Mouse (Mus musculus) ES-E14 (cell line): ENCODE measurements at regions not wholly inside any gene's neighbourhood (a gene's known extent, or its start where the extent isn't known, plus 50 kb on each side); places are given as distances from the start of the nearest gene placed in this dataset.

ENCODE experiments used
- DNase-seq: peaks from one replicate; pipeline ENCODE4 v3.0.0-alpha.2; 2013; ENCODE audit warnings: low read depth, low spot score
- H3K27ac ChIP-seq: 2 replicates; pipeline ENCODE4 v1.5.1; 2012; ENCODE audit warnings: low read depth, mild to moderate bottlenecking, low read length, moderate library complexity, mixed read lengths; ENCODE audit not compliant: poor library complexity, insufficient read depth, severe bottlenecking
- H3K36me3 ChIP-seq: 2 replicates; pipeline ENCODE4 v1.6.1; 2012; ENCODE audit warnings: mild to moderate bottlenecking, low read length, moderate library complexity, mixed read lengths; ENCODE audit not compliant: control insufficient read depth, poor library complexity, insufficient read depth, severe bottlenecking
- H3K4me1 ChIP-seq, 2 experiments: fragments of 150-350 bp in 1 of 2; sonication (generic) in 1 of 2; 2 replicates each; pipeline ENCODE4 v1.6.1; 2012; ENCODE audit warnings: low read length in 2 of 2, mild to moderate bottlenecking in 1 of 2, mixed read lengths in 1 of 2; ENCODE audit not compliant: control insufficient read depth in 2 of 2, insufficient read depth in 2 of 2, poor library complexity in 1 of 2
- H3K4me3 ChIP-seq, 2 experiments: fragments of 150-350 bp in 1 of 2; sonication (generic) in 1 of 2; 2 replicates each; pipeline ENCODE4 v1.5.1; 2012; ENCODE audit warnings: low read length in 2 of 2, low read depth in 1 of 2, mild to moderate bottlenecking in 1 of 2, mixed read lengths in 1 of 2; ENCODE audit not compliant: insufficient read depth in 1 of 2, poor library complexity in 1 of 2, severe bottlenecking in 1 of 2
- H3K9ac ChIP-seq: 2 replicates; pipeline ENCODE4 v1.6.1; 2012; ENCODE audit warnings: low read depth, mild to moderate bottlenecking, low read length, mixed read lengths; ENCODE audit not compliant: poor library complexity, insufficient read depth, severe bottlenecking
- H3K9me3 ChIP-seq: fragments of 150-350 bp; sonication (generic); 2 replicates; pipeline ENCODE4 v1.6.1; 2012; ENCODE audit warnings: low read depth, mild to moderate bottlenecking, low read length; ENCODE audit not compliant: control insufficient read depth, insufficient read depth
- CHD2 ChIP-seq: IDR thresholded peaks from 2 replicates; pipeline ENCODE4 v1.6.1; 2014; ENCODE audit warnings: mild to moderate bottlenecking, low read depth, low read length, inconsistent platforms
- HCFC1 ChIP-seq: IDR thresholded peaks from 2 replicates; pipeline ENCODE4 v1.6.1; 2012; ENCODE audit warnings: low read length, inconsistent platforms, borderline replicate concordance; ENCODE audit not compliant: insufficient read depth
- MAFK ChIP-seq: IDR thresholded peaks from 2 replicates; pipeline ENCODE4 v1.6.1; 2014; ENCODE audit warnings: mild to moderate bottlenecking, low read depth, low read length, inconsistent platforms; ENCODE audit not compliant: insufficient read depth
- ZC3H11A ChIP-seq: IDR thresholded peaks from 2 replicates; pipeline ENCODE4 v1.6.1; 2012; ENCODE audit warnings: low read depth, mild to moderate bottlenecking, inconsistent platforms, low read length, borderline replicate concordance
- ZNF384 ChIP-seq: IDR thresholded peaks from 2 replicates; pipeline ENCODE4 v1.6.1; 2012; ENCODE audit warnings: low read depth, low read length, inconsistent platforms
- in situ Hi-C, 2 experiments: fragments of 600-800 bp; cut with MboI; formaldehyde crosslinking; loops; one replicate each; pipeline ENCODE4 v1.15.1; 2025; ENCODE audit warnings: low sequenced_read_pairs in 2 of 2, inconsistent platforms in 1 of 2; ENCODE audit not compliant: unreplicated experiment in 2 of 2

DNA sequence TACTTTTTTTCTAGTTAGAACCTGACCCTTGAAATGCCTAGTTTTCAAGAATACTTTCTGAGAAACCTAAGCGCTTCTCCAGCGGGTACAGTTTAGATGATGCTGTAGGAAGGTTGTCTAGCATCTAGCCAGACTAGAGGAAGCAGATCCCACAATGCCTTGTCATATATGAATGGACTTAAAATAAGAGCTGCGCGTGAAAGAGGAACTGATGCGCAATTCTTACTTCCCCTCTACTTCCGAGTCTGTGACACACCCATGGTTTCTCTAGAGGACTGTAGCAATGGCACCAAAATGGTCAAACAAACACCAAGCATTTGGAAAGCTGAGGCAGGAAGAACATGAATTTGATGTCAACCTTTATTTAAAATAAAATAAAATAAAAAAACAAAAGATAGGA, 167.6 kb upstream of the Tyw5 start:
- no peak for DNase-seq
- no peaks in the 10 kb centered on the region for H3K4me1 ChIP-seq
- H3K9me3 ChIP-seq, result no peaks in the 10 kb centered on the region
- H3K9ac ChIP-seq, result no peak overlapping the region
- H3K36me3 ChIP-seq, result no peaks in the 10 kb centered on the region
- no peak for TF ChIP-seq HCFC1
- no peak for TF ChIP-seq ZNF384
- TF ChIP-seq CHD2, result no peak
- TF ChIP-seq MAFK, result no peak
- no peak for TF ChIP-seq ZC3H11A
- H3K4me3 ChIP-seq, result no peak overlapping the region
- no peak overlapping the region for H3K27ac ChIP-seq
- in situ Hi-C loops, result no loop called here

DNA sequence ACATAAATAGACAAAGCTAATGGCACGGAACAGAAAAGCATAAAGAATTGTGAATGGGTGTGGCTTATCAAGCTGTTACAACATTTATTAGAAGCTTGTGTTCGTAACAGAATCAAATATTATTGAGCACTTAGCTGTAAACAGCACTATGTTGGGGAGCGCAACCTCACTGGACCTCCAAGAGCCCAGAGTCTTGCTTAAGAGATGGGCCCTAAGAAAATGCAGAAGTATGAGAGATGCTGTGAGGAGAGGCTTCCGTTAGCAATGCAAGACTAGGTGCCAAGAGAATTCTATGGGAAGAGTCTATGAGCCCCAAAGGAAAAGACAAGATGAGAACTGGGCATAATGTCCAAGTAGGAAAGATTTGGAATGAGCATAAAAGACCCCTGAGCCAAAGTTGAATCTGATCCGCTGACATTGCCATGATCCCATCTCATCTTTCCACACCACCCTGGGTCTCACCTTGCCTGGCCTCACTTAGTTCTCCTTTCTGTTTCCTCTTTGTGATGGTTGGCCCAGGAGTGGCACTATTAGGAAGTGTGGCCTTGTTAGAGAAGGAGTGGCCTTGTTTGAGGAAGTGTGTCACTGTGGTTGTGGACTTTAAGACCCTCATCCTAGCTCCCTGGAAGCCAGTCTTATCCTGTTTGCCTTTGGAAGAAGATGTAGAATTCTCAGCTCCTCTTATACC, 169.3 kb upstream of the Tyw5 start:
- no peaks in the 10 kb centered on the region for H3K9me3 ChIP-seq
- H3K36me3 ChIP-seq, result no peaks in the 10 kb centered on the region
- H3K4me3 ChIP-seq, result no peak overlapping the region
- no peak overlapping the region for H3K9ac ChIP-seq
- DNase-seq, result no peak
- in situ Hi-C loops, result no loop called here
- H3K27ac ChIP-seq, result no peak overlapping the region
- TF ChIP-seq MAFK, result no peak
- no peak for TF ChIP-seq ZC3H11A
- no peak for TF ChIP-seq ZNF384
- TF ChIP-seq CHD2, result no peak
- no peak for TF ChIP-seq HCFC1
- H3K4me1 ChIP-seq, result no peaks in the 10 kb centered on the region

DNA sequence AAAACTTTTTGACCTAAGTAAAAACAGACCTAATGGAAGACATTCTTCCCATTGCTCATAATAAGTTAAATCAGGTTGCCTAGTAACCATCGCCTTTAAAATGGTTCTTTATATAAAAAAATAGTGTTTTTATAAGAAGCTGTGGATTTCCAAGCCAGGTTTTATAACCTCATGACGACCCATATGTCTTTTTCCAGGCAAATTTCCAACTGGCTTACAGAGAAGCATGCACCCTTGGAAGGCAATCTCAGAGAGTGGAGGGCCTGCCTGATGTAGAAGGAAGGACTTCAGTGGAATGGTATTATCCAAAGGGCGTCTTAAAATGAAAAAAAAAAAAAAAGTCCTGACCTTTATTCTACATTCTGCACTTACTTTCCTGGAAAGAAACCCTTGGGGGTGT, 172.2 kb upstream of the Tyw5 start:
- H3K27ac ChIP-seq, result no peak overlapping the region
- DNase-seq, result no peak
- in situ Hi-C loops, result no loop called here
- H3K36me3 ChIP-seq, result no peaks in the 10 kb centered on the region
- TF ChIP-seq ZNF384 (no peak), CHD2 (no peak), ZC3H11A (no peak), HCFC1 (no peak), MAFK (no peak)
- no peak overlapping the region for H3K4me3 ChIP-seq
- no peak overlapping the region for H3K9ac ChIP-seq
- no peaks in the 10 kb centered on the region for H3K9me3 ChIP-seq
- H3K4me1 ChIP-seq, result no peaks in the 10 kb centered on the region

DNA sequence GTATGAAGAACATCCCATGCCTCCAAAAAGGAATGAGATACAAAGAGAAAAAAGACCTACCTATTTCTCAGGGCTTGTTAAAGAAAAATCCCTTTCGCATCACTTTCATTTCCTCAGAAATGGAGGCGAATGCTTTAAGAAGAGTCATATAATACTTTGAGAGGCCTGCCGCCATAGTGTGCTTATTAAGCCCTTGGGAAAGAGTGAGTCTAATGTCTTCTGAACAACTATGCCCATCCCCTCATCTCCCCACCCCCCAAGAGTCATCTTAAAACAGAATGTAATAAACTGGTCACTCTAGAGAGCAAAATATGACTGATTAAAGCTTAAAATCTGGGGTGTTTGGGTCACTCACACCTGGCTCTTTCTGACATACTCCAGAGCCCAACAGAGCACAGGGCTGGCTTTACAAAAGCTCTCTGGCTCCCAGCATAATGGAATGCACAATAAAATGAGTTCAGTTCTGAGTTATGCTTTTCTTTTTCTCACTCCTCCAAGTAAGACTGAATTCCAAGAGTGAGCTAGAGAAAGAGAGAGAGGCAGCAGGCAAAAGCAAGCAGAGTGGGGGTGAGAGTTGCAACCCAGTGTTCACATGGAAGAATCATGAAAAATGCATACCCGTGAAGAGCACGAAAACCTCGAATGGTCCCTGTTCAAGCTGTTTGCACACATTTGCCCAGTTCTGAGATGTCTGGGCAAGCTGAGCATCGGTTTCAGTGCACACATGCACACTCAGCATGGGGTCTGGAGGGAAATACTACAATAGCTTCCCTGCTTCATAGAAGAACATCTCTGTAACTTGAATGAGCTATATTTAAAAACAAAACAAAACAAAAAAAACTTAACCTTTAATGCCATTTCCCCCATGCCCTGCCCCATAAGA, 180.0 kb upstream of the Spats2l start:
- H3K36me3 ChIP-seq, result no peaks in the 10 kb centered on the region
- no peak overlapping the region for H3K27ac ChIP-seq
- H3K4me1 ChIP-seq, result no peaks in the 10 kb centered on the region
- TF ChIP-seq CHD2 (no peak), ZNF384 (no peak), MAFK (no peak), ZC3H11A (no peak), HCFC1 (no peak)
- H3K9ac ChIP-seq, result no peak overlapping the region
- H3K4me3 ChIP-seq, result no peak overlapping the region
- DNase-seq, result no peak
- H3K9me3 ChIP-seq, result 0 out of 2 replicates have a peak, but pooled peaks cover under 1% of the 10 kb centered on the region
- in situ Hi-C loops, result no loop called here
